Mouse (Mus musculus) neural tube, embryonic 12.5 days (tissue): Measurements from ENCODE around the gene Slc36a2. TPM values are rescaled to one million over a fixed set of nuclear protein-coding genes. Genes with fewer than 3 reads are reported as not detected.
"Not testable (repeated sequence)": the region's sequence is repeated elsewhere in the genome, so short reads cannot be mapped to it uniquely, and the experiment has no call there.

Experiments
- ATAC-seq: fragments of 200-750 bp; cut with Nextera tagmentation; 2 replicates; pipeline ENCODE4 v1.8.0; 2017; ENCODE audit warnings: low read depth, mild to moderate bottlenecking, moderate TSS enrichment, moderate library complexity; ENCODE audit not compliant: low FRiP score
- H3K27ac ChIP-seq: fragments of 300-500 bp; sonication (generic); 2 replicates; pipeline ENCODE4 v1.5.1; 2016
- H3K27me3 ChIP-seq: fragments of 300-500 bp; sonication (generic); replicated peaks from 2 replicates; pipeline ENCODE4 v1.6.1; 2016; ENCODE audit warnings: mild to moderate bottlenecking
- H3K36me3 ChIP-seq: fragments of 300-500 bp; sonication (generic); 2 replicates; pipeline ENCODE4 v1.6.1; 2016; ENCODE audit warnings: mild to moderate bottlenecking
- H3K4me1 ChIP-seq: fragments of 300-500 bp; sonication (generic); 2 replicates; pipeline ENCODE4 v1.6.1; 2016
- H3K4me2 ChIP-seq: fragments of 300-500 bp; sonication (generic); replicated peaks from 2 replicates; pipeline ENCODE4 v1.6.1; 2016; ENCODE audit warnings: mild to moderate bottlenecking
- H3K4me3 ChIP-seq: fragments of 300-500 bp; sonication (generic); 2 replicates; pipeline ENCODE4 v1.5.1; 2016
- H3K9ac ChIP-seq: fragments of 300-500 bp; sonication (generic); 2 replicates; pipeline ENCODE4 v1.6.1; 2016; ENCODE audit warnings: mild to moderate bottlenecking
- H3K9me3 ChIP-seq: fragments of 300-500 bp; sonication (generic); 2 replicates; pipeline ENCODE4 v1.6.1; 2016; ENCODE audit warnings: mild to moderate bottlenecking
- WGBS: fragments of 180-500 bp; shearing (Covaris S2); methylation state at CpG from one replicate; pipeline ENCODE4 v1.1.7; 2016; 5-methylcytosine and 5-hydroxymethylcytosine counted together
- polyA plus RNA-seq: library from polyadenylated mRNA; unstranded; fragments of >200 nt; fragmentation: Nextera tagmentation; extraction: Ambion mirVana; gene quantifications from 2 replicates; pipeline ENCODE4 v1.2.1, GENCODE M21; 2016

The Slc36a2 gene
- polyA plus RNA-seq, 1 experiment from 2014 or later = 0.81 TPM

DNA sequence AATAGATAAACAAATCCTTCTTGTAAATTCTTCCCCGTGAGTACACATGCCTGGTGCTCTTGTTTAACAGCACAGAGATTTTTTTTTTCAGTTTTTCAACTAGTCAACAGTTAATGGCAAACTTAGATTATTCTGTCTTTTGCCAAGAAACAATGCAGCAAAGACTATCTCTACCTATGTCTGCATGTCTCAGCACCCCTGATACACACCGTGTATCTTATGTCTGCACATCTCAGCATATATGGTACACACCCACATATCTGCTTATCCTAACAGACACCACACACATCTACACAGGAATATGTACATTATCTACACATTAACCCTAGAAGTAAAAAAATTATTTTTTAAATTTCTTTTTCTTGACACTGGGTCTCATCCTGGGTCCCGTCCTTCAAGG, 58.2 kb downstream of the Slc36a2 start:
- no peaks in the 10 kb centered on the region for H3K27me3 ChIP-seq
- WGBS = 88% methylated on average over 3 of the region's 3 CpGs
- H3K27ac ChIP-seq = no peak overlapping the region
- H3K9me3 ChIP-seq = no peaks in the 10 kb centered on the region
- H3K4me3 ChIP-seq = no peak overlapping the region
- no peak overlapping the region for H3K9ac ChIP-seq
- no peak for ATAC-seq
- H3K4me1 ChIP-seq = no peaks in the 10 kb centered on the region
- H3K36me3 ChIP-seq = no peaks in the 10 kb centered on the region
- no peak overlapping the region for H3K4me2 ChIP-seq

DNA sequence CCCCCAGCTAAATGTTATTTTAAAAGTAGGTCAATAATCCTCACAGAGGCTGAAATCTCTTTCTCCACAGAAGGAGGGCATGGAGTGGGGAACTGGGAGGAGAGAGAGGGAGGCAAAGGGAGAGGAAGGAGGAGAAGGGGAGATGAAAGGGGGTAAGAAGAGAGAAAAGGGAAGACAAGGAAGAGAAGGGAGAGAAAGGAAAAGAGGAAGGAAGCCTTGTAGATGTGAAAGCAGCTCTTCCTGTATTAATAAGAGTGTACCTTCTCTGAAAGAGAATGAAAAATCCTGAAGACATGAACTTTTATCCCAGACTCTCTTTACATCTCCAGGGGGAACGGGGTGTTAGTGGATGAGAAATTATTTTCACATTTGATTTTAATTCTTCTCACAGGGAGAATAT, 63.4 kb downstream of the Slc36a2 start:
- H3K9ac ChIP-seq = no peak overlapping the region
- H3K4me1 ChIP-seq = no peaks in the 10 kb centered on the region
- H3K4me2 ChIP-seq = no peak overlapping the region
- 85% methylated on average over 1 of the region's 1 CpGs for WGBS
- no peak overlapping the region for H3K27ac ChIP-seq
- H3K9me3 ChIP-seq = peaks cover 10% of the 10 kb centered on the region; the same call in 1 of the 2 replicates
- ATAC-seq = no peak
- no peaks in the 10 kb centered on the region for H3K36me3 ChIP-seq
- no peak overlapping the region for H3K4me3 ChIP-seq
- no peaks in the 10 kb centered on the region for H3K27me3 ChIP-seq

DNA sequence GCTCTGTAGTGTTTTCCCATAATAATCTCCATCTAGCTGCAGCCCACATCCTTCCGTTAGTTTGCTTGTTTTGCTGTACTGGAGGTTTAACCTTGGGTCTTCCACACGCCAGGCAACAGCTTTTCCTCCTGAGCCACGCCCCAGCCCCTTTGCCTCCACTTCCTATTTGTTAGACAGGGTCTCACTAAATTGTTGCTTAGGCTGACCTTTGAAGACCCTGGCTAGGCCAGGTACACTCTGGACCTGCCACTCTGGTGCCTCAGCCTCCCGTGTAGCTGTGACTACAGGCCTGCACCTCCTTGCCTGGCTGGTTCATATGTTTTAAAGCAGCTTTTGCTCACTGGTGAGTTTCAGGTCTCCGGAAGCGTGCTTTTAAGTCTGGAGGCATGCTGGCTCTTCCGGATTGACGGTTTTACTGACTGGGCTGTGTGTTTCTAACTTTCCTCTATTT, 64.0 kb downstream of the Slc36a2 start:
- Histone ChIP-seq H3K4me3 (no peak overlapping the region), H3K4me2 (no peak overlapping the region), H3K9ac (no peak overlapping the region), H3K27me3 (no peaks in the 10 kb centered on the region), H3K9me3 (peaks cover 10% of the 10 kb centered on the region; the same call in 1 of the 2 replicates), H3K27ac (no peak overlapping the region), H3K4me1 (no peaks in the 10 kb centered on the region), H3K36me3 (no peaks in the 10 kb centered on the region)
- ATAC-seq = no peak
- WGBS = 86% methylated on average over 8 of the region's 8 CpGs

DNA sequence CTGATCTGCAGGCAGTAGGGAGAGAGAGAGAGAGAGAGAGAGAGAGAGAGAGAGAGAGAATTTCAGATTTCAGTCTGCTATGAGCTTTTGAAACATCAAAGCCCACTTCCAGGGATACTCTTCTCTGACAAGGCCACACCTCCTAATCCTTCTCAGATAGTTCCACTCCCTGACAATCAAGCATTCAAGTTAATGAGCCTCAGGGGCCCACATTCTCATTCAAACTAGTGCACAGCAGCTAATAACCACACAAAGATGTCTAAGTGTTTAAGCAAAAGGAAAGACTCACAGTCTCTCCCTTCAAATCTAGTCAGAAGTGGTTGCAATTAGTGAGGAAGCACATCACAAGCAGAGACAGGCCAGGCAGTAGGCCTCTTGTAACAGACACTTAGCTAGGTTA, 64.6 kb downstream of the Slc36a2 start:
- no peak overlapping the region for H3K9ac ChIP-seq
- ATAC-seq = no peak
- no peak overlapping the region for H3K27ac ChIP-seq
- H3K27me3 ChIP-seq = no peaks in the 10 kb centered on the region
- H3K4me3 ChIP-seq = no peak overlapping the region
- H3K36me3 ChIP-seq = no peaks in the 10 kb centered on the region
- no peaks in the 10 kb centered on the region for H3K4me1 ChIP-seq
- peaks cover 10% of the 10 kb centered on the region; the same call in 1 of the 2 replicates for H3K9me3 ChIP-seq
- no peak overlapping the region for H3K4me2 ChIP-seq

DNA sequence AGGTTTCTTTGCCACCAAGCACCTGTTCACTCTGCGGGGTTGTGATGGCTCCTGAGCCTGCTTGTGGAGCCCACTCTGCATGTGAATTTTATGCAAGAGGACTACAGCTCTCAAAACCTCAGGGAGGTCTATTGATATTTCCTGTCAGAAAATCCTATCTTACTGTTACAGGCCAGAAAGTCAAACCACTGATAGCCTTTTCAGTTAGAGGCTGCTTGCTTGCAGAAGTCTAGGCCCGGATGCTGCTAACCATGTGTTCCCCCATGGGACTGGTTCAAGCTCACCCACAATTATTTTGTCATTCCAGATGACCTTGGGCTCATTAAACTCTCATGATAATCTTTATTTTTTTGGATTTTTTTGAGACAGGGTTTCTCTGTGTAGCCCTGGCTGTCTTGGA, 67.8 kb downstream of the Slc36a2 start:
- Histone ChIP-seq H3K27me3 (no peaks in the 10 kb centered on the region), H3K36me3 (no peaks in the 10 kb centered on the region), H3K9ac (no peak overlapping the region), H3K4me1 (no peaks in the 10 kb centered on the region), H3K4me3 (no peak overlapping the region), H3K4me2 (no peak overlapping the region), H3K9me3 (peaks cover 10% of the 10 kb centered on the region; the same call in 1 of the 2 replicates), H3K27ac (no peak overlapping the region)
- ATAC-seq = no peak
- 88% methylated on average over 2 of the region's 2 CpGs for WGBS

DNA sequence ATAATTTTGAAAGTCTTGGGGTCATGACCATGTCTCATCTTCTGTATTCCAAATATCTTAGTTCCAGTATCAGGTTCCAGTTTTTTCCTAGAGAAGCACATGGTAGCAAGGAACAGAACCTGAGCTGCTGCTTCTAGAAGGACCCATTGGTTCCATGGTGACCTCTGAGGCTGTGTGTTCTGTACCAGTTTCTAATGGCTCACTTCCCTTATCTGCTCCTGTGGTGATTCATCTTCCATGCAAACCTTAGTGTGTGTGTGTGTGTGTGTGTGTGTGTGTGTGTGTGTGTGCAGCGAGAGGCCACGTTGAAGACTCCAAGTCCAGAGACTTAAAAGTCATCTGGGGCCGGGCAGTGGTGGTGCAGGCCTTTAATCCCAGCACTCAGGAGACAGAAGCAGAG, 68.9 kb downstream of the Slc36a2 start:
- H3K27me3 ChIP-seq = no peaks in the 10 kb centered on the region
- H3K27ac ChIP-seq = no peak overlapping the region
- H3K36me3 ChIP-seq = no peaks in the 10 kb centered on the region
- peaks cover 10% of the 10 kb centered on the region; the same call in 1 of the 2 replicates for H3K9me3 ChIP-seq
- WGBS = 93% methylated on average over 3 of the region's 3 CpGs
- H3K4me3 ChIP-seq = no peak overlapping the region
- H3K4me2 ChIP-seq = no peak overlapping the region
- H3K4me1 ChIP-seq = no peaks in the 10 kb centered on the region
- no peak overlapping the region for H3K9ac ChIP-seq
- ATAC-seq = no peak

DNA sequence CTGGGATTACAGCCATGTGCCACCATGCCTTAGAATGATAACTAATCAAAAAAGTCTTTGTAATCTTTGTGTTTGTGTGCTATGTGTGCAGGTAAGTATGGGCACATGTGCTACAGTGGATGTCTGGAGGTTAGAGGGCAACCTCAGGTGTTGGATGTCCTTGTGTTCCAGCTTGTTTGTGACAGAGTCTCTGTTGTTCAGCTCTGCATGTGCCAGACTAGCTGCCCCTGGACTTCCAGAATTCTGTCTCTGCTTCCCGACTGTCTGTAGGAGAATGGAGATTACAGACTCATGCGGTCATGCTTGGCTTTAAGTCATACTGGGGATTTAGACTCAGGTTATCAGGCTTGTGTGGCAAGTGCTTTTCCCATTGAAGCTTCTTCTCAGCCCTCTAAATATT, 70.6 kb downstream of the Slc36a2 start:
- Histone ChIP-seq H3K27ac (no peak overlapping the region), H3K4me3 (no peak overlapping the region), H3K9me3 (peaks cover 3% of the 10 kb centered on the region; the same call in 1 of the 2 replicates), H3K36me3 (no peaks in the 10 kb centered on the region), H3K4me1 (no peaks in the 10 kb centered on the region), H3K27me3 (no peaks in the 10 kb centered on the region), H3K9ac (no peak overlapping the region), H3K4me2 (no peak overlapping the region)
- ATAC-seq = no peak
- 86% methylated on average over 2 of the region's 2 CpGs for WGBS

DNA sequence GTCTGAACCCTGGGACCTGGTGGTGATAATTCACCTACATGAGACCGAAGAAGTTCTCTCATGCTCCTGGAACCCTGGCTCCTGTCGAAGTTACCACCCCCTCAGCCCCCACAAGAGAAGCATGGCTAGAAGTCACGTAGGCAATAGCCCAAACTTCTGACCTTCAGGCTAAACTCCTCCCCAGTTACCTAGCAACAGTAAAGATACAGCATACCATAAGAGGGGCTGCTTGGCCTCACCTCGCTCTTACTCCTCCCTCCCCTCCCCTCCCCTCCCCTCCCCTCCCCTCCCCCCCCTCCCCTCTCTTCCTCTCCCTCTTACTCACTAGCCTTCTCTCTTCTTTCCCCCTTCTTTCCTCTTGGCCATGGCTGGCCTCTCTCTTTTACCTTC, 71.0 kb downstream of the Slc36a2 start:
- not testable (repeated sequence) for H3K27me3 ChIP-seq, H3K4me1 ChIP-seq, H3K9ac ChIP-seq, H3K27ac ChIP-seq, ATAC-seq, H3K4me2 ChIP-seq, H3K9me3 ChIP-seq, H3K4me3 ChIP-seq, H3K36me3 ChIP-seq
- 40% methylated on average over 4 of the region's 4 CpGs for WGBS

DNA sequence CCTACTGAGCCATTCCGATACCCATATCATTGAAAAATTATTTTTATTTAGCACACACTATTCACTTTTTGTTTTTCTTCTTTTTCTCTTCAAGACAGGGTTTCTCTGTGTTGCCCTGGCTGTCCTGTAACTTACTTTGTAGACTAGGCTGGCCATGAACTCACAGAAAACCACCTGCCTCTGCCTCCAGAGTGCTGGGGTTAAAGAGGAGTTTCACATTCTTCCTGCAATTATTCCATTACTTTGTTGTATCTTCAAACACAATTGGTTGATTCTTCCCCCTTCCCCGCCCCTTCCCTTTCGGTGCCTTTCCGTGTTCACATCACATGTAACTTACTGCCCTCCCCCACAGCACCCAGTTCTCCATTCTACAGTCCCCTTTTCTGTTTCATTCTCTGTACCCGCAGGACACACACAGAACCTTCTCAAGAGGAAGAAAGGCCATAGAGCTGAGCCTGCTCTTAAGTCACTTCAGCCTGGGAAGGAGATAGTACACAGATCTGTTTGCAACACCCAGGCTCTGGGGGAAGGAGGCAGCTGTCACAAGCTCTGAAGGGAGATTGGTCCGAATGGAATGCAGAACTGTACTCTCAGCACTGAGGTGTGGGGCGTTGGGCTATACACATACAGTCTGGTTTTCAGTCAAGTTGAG, 71.5 kb downstream of the Slc36a2 start:
- H3K27me3 ChIP-seq = no peaks in the 10 kb centered on the region
- no peaks in the 10 kb centered on the region for H3K9me3 ChIP-seq
- 67% methylated on average over 7 of the region's 7 CpGs for WGBS
- no peaks in the 10 kb centered on the region for H3K4me1 ChIP-seq
- H3K4me3 ChIP-seq = no peak overlapping the region
- H3K9ac ChIP-seq = 0 out of 2 replicates have a peak overlapping the region, but pooled peaks have one; percentile 13
- H3K4me2 ChIP-seq = no peak overlapping the region
- H3K36me3 ChIP-seq = no peaks in the 10 kb centered on the region
- no peak overlapping the region for H3K27ac ChIP-seq
- no peak for ATAC-seq

DNA sequence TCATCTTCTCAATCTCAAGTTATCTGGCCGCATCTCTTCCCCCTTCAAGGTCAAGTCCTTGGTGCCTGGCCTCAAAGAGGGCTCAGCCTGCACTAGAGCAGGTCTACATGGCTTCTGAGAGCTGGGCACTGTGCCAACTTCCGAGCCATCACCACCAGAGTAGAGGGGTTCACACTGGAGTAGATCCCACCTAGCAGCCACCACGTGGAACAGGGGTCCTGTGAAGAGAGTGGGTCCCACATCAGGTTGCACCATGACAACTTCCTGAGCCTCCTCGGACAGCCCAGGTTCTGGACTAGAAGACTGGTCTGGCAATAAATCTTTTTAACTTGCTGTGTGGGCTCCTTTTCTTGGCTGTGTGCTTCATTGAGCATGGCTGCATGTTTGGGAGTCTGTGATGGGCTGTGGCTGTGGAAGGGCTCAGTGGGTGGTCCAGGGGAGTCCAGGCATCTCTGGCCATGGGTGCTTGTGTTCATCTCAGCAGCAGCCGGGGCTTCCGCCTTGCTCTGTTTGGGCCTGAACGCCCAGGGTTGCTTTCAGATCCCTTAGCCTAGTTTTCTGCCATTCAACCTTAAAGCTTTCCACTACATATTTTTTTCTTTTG, 74.2 kb downstream of the Slc36a2 start:
- no peak for ATAC-seq
- no peaks in the 10 kb centered on the region for H3K27me3 ChIP-seq
- no peak overlapping the region; the same call in 1 of the 2 replicates for H3K9ac ChIP-seq
- no peaks in the 10 kb centered on the region for H3K4me1 ChIP-seq
- no peaks in the 10 kb centered on the region for H3K36me3 ChIP-seq
- 73% methylated on average over 7 of the region's 7 CpGs for WGBS
- H3K4me3 ChIP-seq = no peak overlapping the region
- no peaks in the 10 kb centered on the region for H3K9me3 ChIP-seq
- no peak overlapping the region for H3K4me2 ChIP-seq
- H3K27ac ChIP-seq = no peak overlapping the region

DNA sequence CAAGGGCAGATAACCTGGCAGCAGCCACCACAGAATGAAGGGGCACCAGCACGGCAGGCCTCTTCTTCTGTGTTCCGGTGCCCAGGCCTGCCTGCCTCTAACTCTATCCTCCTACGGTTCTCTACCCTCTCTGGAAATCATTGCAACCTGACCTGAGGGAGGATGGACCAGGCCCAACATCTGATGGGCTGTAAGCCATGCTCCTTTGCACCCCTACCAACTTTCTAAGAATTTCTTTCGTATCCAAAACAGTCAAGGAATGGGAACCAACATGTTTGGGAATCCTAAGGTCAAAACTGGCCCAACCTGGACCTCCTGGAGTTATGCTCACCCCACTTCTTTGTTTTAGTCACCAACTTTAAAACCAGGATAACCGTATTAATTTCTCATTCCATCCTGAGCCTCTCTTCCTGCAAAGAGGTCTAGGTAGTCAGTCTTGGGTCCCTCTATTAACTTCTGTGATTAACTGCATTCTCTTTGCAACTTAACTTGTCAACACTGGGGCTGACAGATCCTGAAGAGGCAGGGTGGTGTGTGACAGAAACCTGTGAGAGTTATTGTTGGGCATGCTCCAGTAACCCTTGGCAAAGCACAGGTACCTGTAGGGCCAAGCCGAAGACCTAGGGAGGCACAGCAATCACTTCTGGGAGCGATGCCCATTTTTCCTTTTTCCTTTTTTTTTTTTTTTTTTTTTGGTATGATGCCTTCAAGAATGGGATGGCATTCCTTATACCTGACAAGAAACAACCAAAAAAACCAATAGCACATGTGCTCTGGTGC, 75.2 kb downstream of the Slc36a2 start:
- H3K9ac ChIP-seq = no peak overlapping the region
- no peak for ATAC-seq
- no peak overlapping the region for H3K27ac ChIP-seq
- H3K9me3 ChIP-seq = no peaks in the 10 kb centered on the region
- no peaks in the 10 kb centered on the region for H3K36me3 ChIP-seq
- H3K4me3 ChIP-seq = no peak overlapping the region
- H3K27me3 ChIP-seq = no peaks in the 10 kb centered on the region
- 97% methylated on average over 7 of the region's 7 CpGs for WGBS
- H3K4me1 ChIP-seq = no peaks in the 10 kb centered on the region
- no peak overlapping the region for H3K4me2 ChIP-seq
